Mouse (Mus musculus): ENCODE measurements around the gene Ncf1. TPM values are rescaled to one million over a fixed set of nuclear protein-coding genes. Genes with fewer than 3 reads are reported as not detected.

Gene Ncf1
- polyA plus RNA-seq, 1 experiment from 2014 or later, result 1.8 TPM

DNA sequence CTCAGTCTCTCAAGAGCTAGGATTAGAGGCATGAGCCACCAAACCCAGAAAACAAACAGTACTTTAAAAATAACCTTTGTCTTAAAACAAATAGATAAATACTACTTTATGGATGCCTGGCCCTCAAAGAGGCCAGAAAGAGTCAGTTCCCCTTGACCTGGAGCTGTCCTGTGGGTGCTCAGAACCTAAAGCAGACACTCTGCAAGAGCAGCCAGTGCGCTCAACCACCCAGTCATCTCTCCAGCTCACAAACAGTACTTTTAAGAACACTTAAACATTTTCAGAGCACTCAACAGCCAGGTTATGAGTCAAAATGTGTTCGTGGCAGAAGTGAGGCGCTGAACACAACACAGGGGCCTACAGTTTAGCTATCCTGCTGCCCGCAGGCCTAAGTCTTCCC, 21.7 kb upstream of the Ncf1 start:
- ATAC-seq (replicated peaks; ENCODE audit: insufficient number of reproducible peaks, low FRiP score, low TSS enrichment), result no peak
- 94% methylated on average over 4 of the region's 4 CpGs for WGBS (ENCODE audit: insufficient replicate concordance)

GRCm38 (mm10) chr5:134250601-134251000, 21.2 kb upstream of the Ncf1 start:
- no peak for ATAC-seq (replicated peaks; ENCODE audit: insufficient number of reproducible peaks, low FRiP score, low TSS enrichment)
- H3K36me3 ChIP-seq (ENCODE audit: control insufficient read depth, insufficient read depth, low read length), result peaks cover 85% of the 10 kb centered on the region
- WGBS (ENCODE audit: insufficient replicate concordance), result 90% methylated on average over 3 of the region's 3 CpGs

More for the DNA sequence above, 21.7 kb upstream of the Ncf1 start:
- Histone ChIP-seq H3K4me3 (ENCODE audit: low read depth, low read length) (no peak overlapping the region), H3K27me3 (ENCODE audit: control insufficient read depth, insufficient read depth, low read length) (no peaks in the 10 kb centered on the region), H3K27ac (ENCODE audit: low read depth, low read length) (no peak overlapping the region), H3K4me1 (ENCODE audit: control insufficient read depth, insufficient read depth, low read length) (no peaks in the 10 kb centered on the region), H3K4me2 (no peak overlapping the region), H3K9ac (ENCODE audit: low read depth, low read length) (no peak overlapping the region), H3K36me3 (ENCODE audit: control insufficient read depth, insufficient read depth, low read length) (peaks cover 86% of the 10 kb centered on the region), H3K9me3 (replicated peaks; ENCODE audit: control insufficient read depth, low read length) (no peaks in the 10 kb centered on the region)

GRCm38 (mm10) chr5:134249245-134249649, 19.8 kb upstream of the Ncf1 start:
- Histone ChIP-seq H3K27ac (ENCODE audit: low read depth, low read length) (no peak overlapping the region), H3K4me2 (no peak overlapping the region), H3K27me3 (ENCODE audit: control insufficient read depth, insufficient read depth, low read length) (no peaks in the 10 kb centered on the region), H3K36me3 (ENCODE audit: control insufficient read depth, insufficient read depth, low read length) (peaks cover 87% of the 10 kb centered on the region), H3K4me1 (ENCODE audit: control insufficient read depth, insufficient read depth, low read length) (no peaks in the 10 kb centered on the region), H3K4me3 (ENCODE audit: low read depth, low read length) (no peak overlapping the region), H3K9me3 (replicated peaks; ENCODE audit: control insufficient read depth, low read length) (no peaks in the 10 kb centered on the region), H3K9ac (ENCODE audit: low read depth, low read length) (no peak overlapping the region)
- 91% methylated on average over 8 of the region's 8 CpGs for WGBS (ENCODE audit: insufficient replicate concordance)
- ATAC-seq (replicated peaks; ENCODE audit: insufficient number of reproducible peaks, low FRiP score, low TSS enrichment), result no peak

More at GRCm38 (mm10) chr5:134250601-134251000, 21.2 kb upstream of the Ncf1 start:
- no peaks in the 10 kb centered on the region for H3K9me3 ChIP-seq (replicated peaks; ENCODE audit: control insufficient read depth, low read length)
- no peak overlapping the region for H3K4me2 ChIP-seq
- H3K27ac ChIP-seq (ENCODE audit: low read depth, low read length), result no peak overlapping the region
- no peak overlapping the region for H3K9ac ChIP-seq (ENCODE audit: low read depth, low read length)
- H3K4me3 ChIP-seq (ENCODE audit: low read depth, low read length), result no peak overlapping the region
- no peaks in the 10 kb centered on the region for H3K27me3 ChIP-seq (ENCODE audit: control insufficient read depth, insufficient read depth, low read length)
- H3K4me1 ChIP-seq (ENCODE audit: control insufficient read depth, insufficient read depth, low read length), result no peaks in the 10 kb centered on the region

GRCm38 (mm10) chr5:134248608-134249244, 19.3 kb upstream of the Ncf1 start:
- Histone ChIP-seq H3K27ac (ENCODE audit: low read depth, low read length) (no peak overlapping the region), H3K9ac (ENCODE audit: low read depth, low read length) (no peak overlapping the region), H3K9me3 (replicated peaks; ENCODE audit: control insufficient read depth, low read length) (no peaks in the 10 kb centered on the region), H3K36me3 (ENCODE audit: control insufficient read depth, insufficient read depth, low read length) (peaks cover 89% of the 10 kb centered on the region), H3K4me3 (ENCODE audit: low read depth, low read length) (no peak overlapping the region), H3K27me3 (ENCODE audit: control insufficient read depth, insufficient read depth, low read length) (no peaks in the 10 kb centered on the region), H3K4me2 (no peak overlapping the region), H3K4me1 (ENCODE audit: control insufficient read depth, insufficient read depth, low read length) (no peaks in the 10 kb centered on the region)
- ATAC-seq (replicated peaks; ENCODE audit: insufficient number of reproducible peaks, low FRiP score, low TSS enrichment), result no peak
- WGBS (ENCODE audit: insufficient replicate concordance), result 91% methylated on average over 14 of the region's 14 CpGs

GRCm38 (mm10) chr5:134246146-134246545, 16.7 kb upstream of the Ncf1 start:
- Histone ChIP-seq H3K36me3 (ENCODE audit: control insufficient read depth, insufficient read depth, low read length) (peaks cover 92% of the 10 kb centered on the region), H3K4me2 (no peak overlapping the region), H3K4me3 (ENCODE audit: low read depth, low read length) (no peak overlapping the region), H3K9me3 (replicated peaks; ENCODE audit: control insufficient read depth, low read length) (no peaks in the 10 kb centered on the region), H3K27ac (ENCODE audit: low read depth, low read length) (no peak overlapping the region), H3K9ac (ENCODE audit: low read depth, low read length) (no peak overlapping the region), H3K4me1 (ENCODE audit: control insufficient read depth, insufficient read depth, low read length) (no peaks in the 10 kb centered on the region), H3K27me3 (ENCODE audit: control insufficient read depth, insufficient read depth, low read length) (no peaks in the 10 kb centered on the region)
- ATAC-seq (replicated peaks; ENCODE audit: insufficient number of reproducible peaks, low FRiP score, low TSS enrichment), result no peak
- 90% methylated on average over 5 of the region's 5 CpGs for WGBS (ENCODE audit: insufficient replicate concordance)

DNA sequence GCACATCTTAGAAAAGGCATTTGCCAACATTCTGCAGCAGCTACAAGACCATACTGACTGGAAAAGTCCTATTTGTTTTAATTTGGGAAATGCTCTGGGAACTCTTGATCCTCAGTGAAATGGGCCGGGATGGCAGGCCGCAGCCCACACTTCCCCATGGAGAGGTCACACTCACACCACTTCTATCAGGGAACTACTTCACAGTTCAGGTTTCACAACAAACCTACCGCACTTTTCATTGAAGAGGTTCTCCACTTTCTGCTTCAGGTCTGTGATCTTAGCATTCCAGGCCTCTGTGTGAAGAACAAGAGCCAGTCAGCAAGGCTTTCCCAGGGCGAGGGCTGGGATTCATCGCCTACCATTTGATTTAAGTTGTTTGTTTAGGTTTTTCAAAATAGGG, 15.5 kb upstream of the Ncf1 start:
- no peaks in the 10 kb centered on the region for H3K9me3 ChIP-seq (replicated peaks; ENCODE audit: control insufficient read depth, low read length)
- no peak overlapping the region for H3K9ac ChIP-seq (ENCODE audit: low read depth, low read length)
- WGBS (ENCODE audit: insufficient replicate concordance), result 93% methylated on average over 5 of the region's 5 CpGs
- H3K4me1 ChIP-seq (ENCODE audit: control insufficient read depth, insufficient read depth, low read length), result no peaks in the 10 kb centered on the region
- H3K27ac ChIP-seq (ENCODE audit: low read depth, low read length), result no peak overlapping the region
- peaks cover 95% of the 10 kb centered on the region for H3K36me3 ChIP-seq (ENCODE audit: control insufficient read depth, insufficient read depth, low read length)
- no peaks in the 10 kb centered on the region for H3K27me3 ChIP-seq (ENCODE audit: control insufficient read depth, insufficient read depth, low read length)
- H3K4me3 ChIP-seq (ENCODE audit: low read depth, low read length), result no peak overlapping the region
- no peak overlapping the region for H3K4me2 ChIP-seq
- no peak for ATAC-seq (replicated peaks; ENCODE audit: insufficient number of reproducible peaks, low FRiP score, low TSS enrichment)

DNA sequence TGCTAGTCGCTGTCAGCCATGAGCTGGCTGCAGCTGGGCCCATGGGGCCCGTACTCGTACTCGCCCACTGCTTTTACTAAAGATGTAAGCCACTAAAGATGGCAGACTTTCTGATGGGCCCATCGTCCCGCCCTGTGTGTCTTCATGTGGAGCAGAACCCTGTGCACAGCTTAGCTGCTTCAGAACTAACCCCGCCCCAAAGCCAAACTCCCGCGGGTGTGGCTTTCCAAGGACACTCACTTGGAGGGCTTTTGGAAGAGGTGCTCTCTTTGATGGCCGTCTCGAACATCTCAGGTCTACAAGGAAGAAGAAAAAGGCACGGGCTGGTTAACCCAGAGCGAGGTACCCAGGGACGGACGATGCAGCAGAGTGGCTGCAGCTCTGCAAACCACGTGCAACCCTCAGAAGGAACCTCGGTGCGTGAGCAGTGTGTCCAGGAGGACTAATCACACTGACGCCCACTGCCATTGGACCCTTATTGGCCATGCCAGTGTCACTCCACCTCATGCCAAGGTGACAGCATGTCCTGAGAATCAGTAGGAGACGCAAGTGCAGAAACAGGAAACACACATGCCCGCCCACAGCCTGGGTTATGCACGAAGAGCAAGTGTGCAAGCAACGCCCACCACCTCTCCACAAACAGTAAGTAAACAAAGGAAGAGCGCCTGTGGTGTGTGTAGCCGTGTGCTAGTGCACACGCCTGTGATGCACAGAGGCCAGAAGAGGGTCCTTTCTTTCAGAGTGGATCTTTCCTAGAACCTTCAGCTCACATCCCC, 14.4 kb upstream of the Ncf1 start:
- Histone ChIP-seq H3K4me3 (ENCODE audit: low read depth, low read length) (no peak overlapping the region), H3K9ac (ENCODE audit: low read depth, low read length) (no peak overlapping the region), H3K4me2 (no peak overlapping the region), H3K9me3 (replicated peaks; ENCODE audit: control insufficient read depth, low read length) (no peaks in the 10 kb centered on the region), H3K27me3 (ENCODE audit: control insufficient read depth, insufficient read depth, low read length) (no peaks in the 10 kb centered on the region), H3K36me3 (ENCODE audit: control insufficient read depth, insufficient read depth, low read length) (peaks cover 95% of the 10 kb centered on the region), H3K27ac (ENCODE audit: low read depth, low read length) (no peak overlapping the region), H3K4me1 (ENCODE audit: control insufficient read depth, insufficient read depth, low read length) (no peaks in the 10 kb centered on the region)
- 92% methylated on average over 26 of the region's 26 CpGs for WGBS (ENCODE audit: insufficient replicate concordance)
- ATAC-seq (replicated peaks; ENCODE audit: insufficient number of reproducible peaks, low FRiP score, low TSS enrichment), result no peak

- Histone ChIP-seq H3K4me2 (no peak overlapping the region), H3K9ac (ENCODE audit: low read depth, low read length) (no peak overlapping the region), H3K27me3 (ENCODE audit: control insufficient read depth, insufficient read depth, low read length) (no peaks in the 10 kb centered on the region), H3K27ac (ENCODE audit: low read depth, low read length) (no peak overlapping the region), H3K4me1 (ENCODE audit: control insufficient read depth, insufficient read depth, low read length) (no peaks in the 10 kb centered on the region), H3K9me3 (replicated peaks; ENCODE audit: control insufficient read depth, low read length) (no peaks in the 10 kb centered on the region), H3K36me3 (ENCODE audit: control insufficient read depth, insufficient read depth, low read length) (peaks cover 95% of the 10 kb centered on the region), H3K4me3 (ENCODE audit: low read depth, low read length) (no peak overlapping the region)
- ATAC-seq (replicated peaks; ENCODE audit: insufficient number of reproducible peaks, low FRiP score, low TSS enrichment), result no peak
- 80% methylated on average over 5 of the region's 5 CpGs for WGBS (ENCODE audit: insufficient replicate concordance)
Observed at GRCm38 (mm10) chr5:134241831-134242230, 12.4 kb upstream of the Ncf1 start.
